Mouse (Mus musculus): ENCODE data around the gene Nckap5l.
A peak's percentile ranks its signal among the peaks of the same experiment; 100 is the strongest.
"Not testable (repeated sequence)": the region's sequence is repeated elsewhere in the genome, so short reads cannot be mapped to it uniquely, and the experiment has no call there.

Gene Nckap5l

GRCm38 (mm10) chr15:99400602-99401001, 56.9 kb downstream of the Nckap5l start:
- peak; percentile 74 for DNase-seq (ENCODE audit: extremely low read depth, insufficient read length, low spot score)

GRCm38 (mm10) chr15:99399503-99400245, 57.9 kb downstream of the Nckap5l start:
- no peak for DNase-seq (ENCODE audit: extremely low read depth, insufficient read length, low spot score)

GRCm38 (mm10) chr15:99397622-99398021, 59.9 kb downstream of the Nckap5l start:
- DNase-seq (ENCODE audit: extremely low read depth, insufficient read length, low spot score): no peak

GRCm38 (mm10) chr15:99396875-99397274, 60.7 kb downstream of the Nckap5l start:
- DNase-seq (ENCODE audit: extremely low read depth, insufficient read length, low spot score): peak; percentile 56

GRCm38 (mm10) chr15:99396462-99396861, 61.1 kb downstream of the Nckap5l start:
- DNase-seq (ENCODE audit: extremely low read depth, insufficient read length, low spot score): no peak

- DNase-seq (ENCODE audit: extremely low read depth, insufficient read length, low spot score): no peak
Observed at GRCm38 (mm10) chr15:99393386-99394252, 63.9 kb downstream of the Nckap5l start.

- peak; percentile 99 for DNase-seq (ENCODE audit: extremely low read depth, insufficient read length, low spot score)
Observed at GRCm38 (mm10) chr15:99392486-99393385, 64.8 kb downstream of the Nckap5l start, which contains the start of gene Tmbim6. Gene Tmbim6, plus strand, starts transcription at chr15:99392882.

- DNase-seq (ENCODE audit: extremely low read depth, insufficient read length, low spot score): no peak
Observed at GRCm38 (mm10) chr15:99391975-99392374, 65.6 kb downstream of the Nckap5l start.

- DNase-seq (ENCODE audit: extremely low read depth, insufficient read length, low spot score): no peak
Observed at GRCm38 (mm10) chr15:99390472-99391401, 66.8 kb downstream of the Nckap5l start.

GRCm38 (mm10) chr15:99387976-99388375, 69.6 kb downstream of the Nckap5l start:
- no peak for DNase-seq (ENCODE audit: extremely low read depth, insufficient read length, low spot score)

- no peak for DNase-seq (ENCODE audit: extremely low read depth, insufficient read length, low spot score)
Observed at GRCm38 (mm10) chr15:99386796-99387195, 70.8 kb downstream of the Nckap5l start.

- DNase-seq (ENCODE audit: extremely low read depth, insufficient read length, low spot score): not testable (repeated sequence)
Observed at GRCm38 (mm10) chr15:99386110-99386509, 71.4 kb downstream of the Nckap5l start.

GRCm38 (mm10) chr15:99384071-99384470, 73.5 kb downstream of the Nckap5l start:
- no peak for DNase-seq (ENCODE audit: extremely low read depth, insufficient read length, low spot score)

GRCm38 (mm10) chr15:99382893-99383292, 74.7 kb downstream of the Nckap5l start:
- DNase-seq (ENCODE audit: extremely low read depth, insufficient read length, low spot score): no peak

GRCm38 (mm10) chr15:99376240-99376639, 81.3 kb downstream of the Nckap5l start:
- no peak for DNase-seq (ENCODE audit: extremely low read depth, insufficient read length, low spot score)

GRCm38 (mm10) chr15:99375581-99375980, 82.0 kb downstream of the Nckap5l start:
- DNase-seq (ENCODE audit: extremely low read depth, insufficient read length, low spot score): no peak

- no peak for DNase-seq (ENCODE audit: extremely low read depth, insufficient read length, low spot score)
Observed at GRCm38 (mm10) chr15:99375036-99375435, 82.5 kb downstream of the Nckap5l start.

GRCm38 (mm10) chr15:99372761-99373160, 84.8 kb downstream of the Nckap5l start:
- no peak for DNase-seq (ENCODE audit: extremely low read depth, insufficient read length, low spot score)
